Mouse (Mus musculus) layer of hippocampus, adult 11-12 months (tissue): ENCODE data around the gene Chtf18.

Experiments used
- DNase-seq: peaks from one replicate; pipeline ENCODE4 v3.0.0; 2022; ENCODE audit warnings: low spot score

Chtf18 gene

GRCm38 (mm10) chr17:25735246-25735645, 8.0 kb upstream of the Chtf18 start:
- no peak for DNase-seq

- peak; percentile 91 for DNase-seq
Measured at GRCm38 (mm10) chr17:25732082-25732481, 4.9 kb upstream of the Chtf18 start.

- no peak for DNase-seq
Measured at GRCm38 (mm10) chr17:25728009-25728270, 721 bp upstream of the Chtf18 start.

- DNase-seq: no peak
Measured at GRCm38 (mm10) chr17:25725264-25725663, 2.0 kb downstream of the Chtf18 start.

- DNase-seq: no peak
Measured at GRCm38 (mm10) chr17:25723919-25724318, 3.3 kb downstream of the Chtf18 start.

- no peak for DNase-seq
Measured at GRCm38 (mm10) chr17:25723470-25723869, 3.7 kb downstream of the Chtf18 start.

GRCm38 (mm10) chr17:25721476-25721875, 5.7 kb downstream of the Chtf18 start:
- no peak for DNase-seq

- DNase-seq: no peak
Measured at GRCm38 (mm10) chr17:25717691-25718090, 9.5 kb downstream of the Chtf18 start.

- no peak for DNase-seq
Measured at GRCm38 (mm10) chr17:25716711-25717637, 10.2 kb downstream of the Chtf18 start, which contains the start of gene Gng13. Gng13 (plus strand) TSS chr17:25717171.

GRCm38 (mm10) chr17:25716130-25716529, 11.1 kb downstream of the Chtf18 start:
- no peak for DNase-seq

GRCm38 (mm10) chr17:25715627-25716026, 11.6 kb downstream of the Chtf18 start:
- no peak for DNase-seq

GRCm38 (mm10) chr17:25711136-25711535, 16.1 kb downstream of the Chtf18 start:
- no peak for DNase-seq

- no peak for DNase-seq
Measured at GRCm38 (mm10) chr17:25709994-25710393, 17.2 kb downstream of the Chtf18 start.

- no peak for DNase-seq
Measured at GRCm38 (mm10) chr17:25700863-25701496, 26.2 kb downstream of the Chtf18 start.

- peak; percentile 84 for DNase-seq
Measured at GRCm38 (mm10) chr17:25698446-25698845, 28.8 kb downstream of the Chtf18 start.

GRCm38 (mm10) chr17:25696263-25696662, 31.0 kb downstream of the Chtf18 start:
- no peak for DNase-seq

GRCm38 (mm10) chr17:25688922-25689321, 38.3 kb downstream of the Chtf18 start:
- no peak for DNase-seq

GRCm38 (mm10) chr17:25686323-25686722, 40.9 kb downstream of the Chtf18 start:
- no peak for DNase-seq

GRCm38 (mm10) chr17:25681636-25682035, 45.6 kb downstream of the Chtf18 start:
- DNase-seq: no peak

- no peak for DNase-seq
Measured at GRCm38 (mm10) chr17:25679818-25680217, 47.4 kb downstream of the Chtf18 start.

GRCm38 (mm10) chr17:25677969-25678368, 49.2 kb downstream of the Chtf18 start:
- DNase-seq: no peak

- peak; percentile 57 for DNase-seq
Measured at GRCm38 (mm10) chr17:25672982-25673381, 54.2 kb downstream of the Chtf18 start.
